Mouse (Mus musculus) brain, adult 10 weeks (tissue): ENCODE data around the gene Olfr509. TPM values are rescaled to one million over a fixed set of nuclear protein-coding genes. Genes with fewer than 3 reads are reported as not detected.

Experiments
- polyA plus RNA-seq: library from polyadenylated mRNA; stranded (reverse); fragments of 350-450 nt; fragmentation: Illumina TruSeq; extraction: RNeasy Lipid Tissue Mini Kit (QIAGEN cat#74804); gene quantifications from one replicate; pipeline ENCODE4 v1.2.3, GENCODE M21; 2015; ENCODE audit warnings: low read depth, low replicate concordance

The Olfr509 gene
- not detected for polyA plus RNA-seq

DNA sequence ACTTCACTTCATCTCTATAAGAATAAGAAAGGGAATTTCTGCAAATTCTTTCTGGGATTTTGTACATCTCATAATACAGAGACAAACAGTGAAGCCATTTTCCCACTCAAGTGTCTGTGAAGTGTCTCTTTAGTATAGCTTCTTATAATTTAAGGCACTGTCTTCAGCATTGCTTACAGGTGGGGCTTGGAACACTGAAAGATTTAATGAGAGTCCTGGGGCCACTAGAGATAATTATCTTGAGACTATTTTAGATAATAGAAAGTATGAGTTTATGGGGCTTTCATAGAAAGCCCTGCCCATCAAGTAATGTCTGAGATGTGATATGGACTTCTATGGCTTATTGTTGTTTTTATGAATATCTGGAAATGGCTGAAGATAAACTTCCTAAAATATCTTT, at the start of gene Olfr509:
Olfr509 (minus strand) TSS at position 101 of the 400 bp plus-strand sequence.

DNA sequence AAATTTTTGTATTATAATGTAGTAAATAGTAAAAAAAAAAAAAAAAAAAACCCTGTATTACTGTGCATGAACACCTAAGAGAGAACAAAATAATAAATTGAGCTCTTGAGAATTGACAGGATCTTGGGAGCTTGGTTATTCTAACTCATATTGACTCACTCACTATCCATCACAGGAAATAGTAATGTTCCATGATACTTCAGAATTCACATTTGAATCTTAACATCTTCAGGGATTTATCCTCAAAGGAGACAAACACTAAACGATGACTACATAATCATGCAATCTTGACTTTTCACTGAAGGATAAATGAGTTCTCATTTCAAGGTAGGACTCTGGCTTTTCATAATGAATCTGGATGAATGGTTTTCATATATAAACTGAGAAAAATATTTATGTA, 14.4 kb upstream of the Olfr509 start, which contains the start of gene Olfr510:
Olfr510 (plus strand) TSS at position 301 of the 400 bp plus-strand sequence.

DNA sequence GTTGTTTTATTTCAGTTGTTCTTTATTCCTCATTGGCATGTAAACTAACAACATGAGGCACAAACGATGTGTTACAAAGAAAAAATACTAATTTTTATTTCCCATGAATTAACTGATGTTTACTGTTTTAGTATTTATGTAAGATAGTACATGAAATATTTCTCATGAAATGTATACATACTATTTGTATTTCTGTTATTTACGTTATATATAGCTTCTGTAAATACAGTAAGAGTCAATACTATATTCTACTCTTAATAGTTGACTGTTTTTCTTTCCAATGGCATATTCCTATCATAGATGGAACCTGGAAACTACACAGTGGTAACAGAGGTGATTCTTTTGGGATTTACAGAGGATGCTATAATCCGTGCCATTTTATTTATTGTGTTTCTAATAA, 22.0 kb downstream of the Olfr509 start, which contains the start of gene Olfr508:
Olfr508 (plus strand) TSS at position 301 of the 400 bp plus-strand sequence.

DNA sequence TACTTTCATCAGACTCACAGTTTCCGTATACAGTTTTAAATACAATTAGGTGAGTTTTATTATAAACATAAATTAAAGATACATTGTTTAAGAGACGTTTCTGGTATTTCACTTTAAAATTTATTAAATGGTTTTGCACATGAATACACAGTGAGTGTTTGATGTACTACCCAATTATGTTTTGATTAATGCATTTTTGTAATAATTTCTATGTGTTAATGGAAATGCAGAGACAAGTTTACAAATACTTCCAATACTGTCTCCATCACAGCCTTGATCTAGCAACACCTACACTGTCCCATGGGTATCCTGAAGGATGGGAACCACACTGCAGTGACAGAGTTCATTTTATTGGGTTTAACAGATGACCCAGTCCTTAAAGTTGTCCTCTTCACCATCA, 30.2 kb downstream of the Olfr509 start, which contains the start of gene Olfr507:
Olfr507 (plus strand) TSS at position 301 of the 400 bp plus-strand sequence.

DNA sequence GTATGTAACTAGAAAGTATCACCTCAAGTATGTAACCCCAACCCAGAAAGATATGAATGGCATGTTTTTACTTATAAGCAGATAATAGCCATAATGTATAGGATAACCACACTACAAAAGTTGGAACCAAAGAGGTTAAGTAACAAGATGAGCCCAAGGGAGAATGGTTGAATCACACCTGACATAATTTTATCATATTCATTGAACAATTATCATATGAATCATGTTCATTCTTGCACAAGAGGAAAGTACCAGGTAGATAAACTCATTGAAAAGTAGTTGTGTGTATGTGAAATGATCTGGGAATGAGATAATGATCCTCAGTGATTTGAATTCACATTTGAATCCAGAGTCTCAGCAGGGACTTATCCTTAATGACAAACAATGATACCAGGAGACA, 41.2 kb downstream of the Olfr509 start, which contains the start of gene Olfr506:
Olfr506 (plus strand) TSS at position 301 of the 400 bp plus-strand sequence.

Other genes starting within 250 kb of the Olfr509 start
- not detected for gene Olfr497, start 231.5 kb downstream of the Olfr509 start, polyA plus RNA-seq
- not detected for gene Olfr498, start 186.6 kb downstream of the Olfr509 start, polyA plus RNA-seq
- not detected for gene Olfr502, start 126.8 kb downstream of the Olfr509 start, polyA plus RNA-seq
- gene Olfr503, start 107.4 kb downstream of the Olfr509 start, polyA plus RNA-seq: not detected
- not detected for gene Olfr504, start 86.1 kb downstream of the Olfr509 start, polyA plus RNA-seq
- not detected for gene Olfr506, start 41.1 kb downstream of the Olfr509 start, polyA plus RNA-seq
- gene Olfr507, start 30.1 kb downstream of the Olfr509 start, polyA plus RNA-seq: not detected
- gene Olfr508, start 21.9 kb downstream of the Olfr509 start, polyA plus RNA-seq: not detected
- gene Olfr510, start 14.5 kb upstream of the Olfr509 start, polyA plus RNA-seq: not detected
- gene Olfr512, start 61.4 kb upstream of the Olfr509 start, polyA plus RNA-seq: not detected
- gene Olfr513, start 99.1 kb upstream of the Olfr509 start, polyA plus RNA-seq: not detected
- gene Olfr514, start 174.1 kb upstream of the Olfr509 start, polyA plus RNA-seq: not detected
- not detected for gene Olfr516, start 198.6 kb upstream of the Olfr509 start, polyA plus RNA-seq
- gene Olfr517, start 220.5 kb upstream of the Olfr509 start, polyA plus RNA-seq: not detected
- not detected for gene Olfr518, start 233.1 kb upstream of the Olfr509 start, polyA plus RNA-seq
- gene Olfr519, start 242.5 kb upstream of the Olfr509 start, polyA plus RNA-seq: not detected